Mouse (Mus musculus) heart, embryonic 15.5 days (tissue): ENCODE results near the gene Dnaic1. TPM values are rescaled to one million over a fixed set of nuclear protein-coding genes. Genes with fewer than 3 reads are reported as not detected.
A peak's percentile ranks its signal among the peaks of the same experiment; 100 is the strongest.

Source experiments
- ATAC-seq: fragments of 200-750 bp; cut with Nextera tagmentation; replicated peaks from 2 replicates; pipeline ENCODE4 v1.8.0; 2017; ENCODE audit warnings: low read depth, moderate TSS enrichment; ENCODE audit not compliant: insufficient number of reproducible peaks, insufficient read depth, low FRiP score
- H3K27ac ChIP-seq: fragments of 300-500 bp; sonication (generic); 2 replicates; pipeline ENCODE4 v1.5.1; 2015; ENCODE audit warnings: mild to moderate bottlenecking, inconsistent platforms
- H3K27me3 ChIP-seq: fragments of 300-500 bp; sonication (generic); 2 replicates; pipeline ENCODE4 v1.6.1; 2015; ENCODE audit warnings: inconsistent platforms
- H3K36me3 ChIP-seq: fragments of 300-500 bp; sonication (generic); 2 replicates; pipeline ENCODE4 v1.6.1; 2015; ENCODE audit warnings: mild to moderate bottlenecking, inconsistent platforms
- H3K4me1 ChIP-seq: fragments of 300-500 bp; sonication (generic); replicated peaks from 2 replicates; pipeline ENCODE4 v1.6.1; 2015; ENCODE audit warnings: inconsistent platforms
- H3K4me2 ChIP-seq: fragments of 300-500 bp; sonication (generic); 2 replicates; pipeline ENCODE4 v1.6.1; 2015; ENCODE audit warnings: inconsistent platforms, mild to moderate bottlenecking, moderate library complexity
- H3K4me3 ChIP-seq: fragments of 300-500 bp; sonication (generic); 2 replicates; pipeline ENCODE4 v1.5.1; 2015; ENCODE audit warnings: mild to moderate bottlenecking, inconsistent platforms
- H3K9ac ChIP-seq: fragments of 300-500 bp; sonication (generic); 2 replicates; pipeline ENCODE4 v1.6.1; 2015; ENCODE audit warnings: mild to moderate bottlenecking, inconsistent platforms
- H3K9me3 ChIP-seq: fragments of 300-500 bp; sonication (generic); replicated peaks from 2 replicates; pipeline ENCODE4 v1.6.1; 2016; ENCODE audit warnings: inconsistent platforms
- WGBS: fragments of 180-500 bp; shearing (Covaris S2); methylation state at CpG from one replicate; pipeline ENCODE4 v1.1.7; 2015; ENCODE audit warnings: mixed read lengths; 5-methylcytosine and 5-hydroxymethylcytosine counted together
- polyA plus RNA-seq: library from polyadenylated mRNA; unstranded; fragments of >200 nt; fragmentation: Nextera tagmentation; extraction: Ambion mirVana; gene quantifications from 2 replicates; pipeline ENCODE4 v1.2.1, GENCODE M21; 2015

Dnaic1 gene
- 1.5 and 3.8 TPM in 2 replicates for polyA plus RNA-seq

GRCm38 (mm10) chr4:41569411-41569885 is at the start of gene Dnaic1, which contains the start of gene Fam219a:
Dnaic1 (plus strand) TSS chr4:41569775.
Fam219a (minus strand) TSS chr4:41569538.
- peaks cover 17% of the 10 kb centered on the region for H3K4me1 ChIP-seq
- H3K36me3 ChIP-seq = no peaks in the 10 kb centered on the region
- no peaks in the 10 kb centered on the region for H3K27me3 ChIP-seq
- peak within 1 kb of the TSS; percentile 62 for H3K27ac ChIP-seq
- H3K4me2 ChIP-seq = peak within 1 kb of the TSS; percentile 97
- peak within 1 kb of the TSS; percentile 82 for H3K4me3 ChIP-seq
- H3K9ac ChIP-seq = peak within 1 kb of the TSS; percentile 76
- no peaks in the 10 kb centered on the region for H3K9me3 ChIP-seq
- under 1% methylated on average over 40 of the region's 41 CpGs for WGBS
- ATAC-seq = peak; percentile 98

GRCm38 (mm10) chr4:41520641-41521040 is 48.9 kb upstream of the Dnaic1 start:
- no peaks in the 10 kb centered on the region for H3K9me3 ChIP-seq
- ATAC-seq = no peak
- no peaks in the 10 kb centered on the region for H3K4me1 ChIP-seq
- no peak overlapping the region for H3K4me2 ChIP-seq
- no peak overlapping the region for H3K4me3 ChIP-seq
- no peaks in the 10 kb centered on the region for H3K36me3 ChIP-seq
- WGBS = 39% methylated on average over 14 of the region's 14 CpGs
- H3K27me3 ChIP-seq = peaks cover 13% of the 10 kb centered on the region
- no peak overlapping the region for H3K27ac ChIP-seq
- no peak overlapping the region for H3K9ac ChIP-seq

GRCm38 (mm10) chr4:41522136-41522535 is 47.4 kb upstream of the Dnaic1 start:
- Histone ChIP-seq H3K36me3 (no peaks in the 10 kb centered on the region), H3K9me3 (no peaks in the 10 kb centered on the region), H3K27me3 (peaks cover 10% of the 10 kb centered on the region; the same call in 1 of the 2 replicates), H3K4me2 (no peak overlapping the region), H3K9ac (no peak overlapping the region), H3K4me3 (no peak overlapping the region), H3K27ac (no peak overlapping the region), H3K4me1 (peaks cover 4% of the 10 kb centered on the region)
- WGBS = 88% methylated on average over 6 of the region's 6 CpGs
- no peak for ATAC-seq

- no peak for ATAC-seq
These were observed 46.8 kb upstream of the Dnaic1 start for GRCm38 (mm10) chr4:41522788-41523187.

GRCm38 (mm10) chr4:41523839-41524238 is 45.7 kb upstream of the Dnaic1 start:
- 66% methylated on average over 7 of the region's 7 CpGs for WGBS
- H3K36me3 ChIP-seq = no peaks in the 10 kb centered on the region
- no peak overlapping the region for H3K4me3 ChIP-seq
- H3K27ac ChIP-seq = no peak overlapping the region
- ATAC-seq = no peak
- peaks cover 10% of the 10 kb centered on the region; the same call in 1 of the 2 replicates for H3K27me3 ChIP-seq
- no peaks in the 10 kb centered on the region for H3K9me3 ChIP-seq
- peaks cover 15% of the 10 kb centered on the region for H3K4me1 ChIP-seq
- no peak overlapping the region for H3K4me2 ChIP-seq
- H3K9ac ChIP-seq = no peak overlapping the region

More at GRCm38 (mm10) chr4:41522788-41523187, 46.8 kb upstream of the Dnaic1 start:
- 51% methylated on average over 5 of the region's 5 CpGs for WGBS
- Histone ChIP-seq H3K9me3 (no peaks in the 10 kb centered on the region), H3K4me1 (peaks cover 5% of the 10 kb centered on the region), H3K4me3 (no peak overlapping the region), H3K27ac (no peak overlapping the region), H3K36me3 (no peaks in the 10 kb centered on the region), H3K4me2 (no peak overlapping the region), H3K9ac (no peak overlapping the region), H3K27me3 (peaks cover 10% of the 10 kb centered on the region; the same call in 1 of the 2 replicates)

GRCm38 (mm10) chr4:41524829-41525228 is 44.7 kb upstream of the Dnaic1 start:
- no peak for ATAC-seq
- H3K4me3 ChIP-seq = no peak overlapping the region
- H3K27me3 ChIP-seq = peaks cover 10% of the 10 kb centered on the region; the same call in 1 of the 2 replicates
- H3K27ac ChIP-seq = no peak overlapping the region
- WGBS = 60% methylated on average over 9 of the region's 9 CpGs
- no peaks in the 10 kb centered on the region for H3K36me3 ChIP-seq
- no peak overlapping the region for H3K9ac ChIP-seq
- no peaks in the 10 kb centered on the region for H3K9me3 ChIP-seq
- H3K4me2 ChIP-seq = no peak overlapping the region
- peaks cover 17% of the 10 kb centered on the region for H3K4me1 ChIP-seq

- H3K9me3 ChIP-seq = no peaks in the 10 kb centered on the region
- no peak overlapping the region for H3K4me2 ChIP-seq
- no peak for ATAC-seq
- H3K36me3 ChIP-seq = no peaks in the 10 kb centered on the region
- H3K4me3 ChIP-seq = no peak overlapping the region
- WGBS = 65% methylated on average over 7 of the region's 7 CpGs
- H3K27ac ChIP-seq = no peak overlapping the region
- no peak overlapping the region for H3K9ac ChIP-seq
- H3K27me3 ChIP-seq = 0 out of 2 replicates have a peak, but pooled peaks cover 4% of the 10 kb centered on the region
- H3K4me1 ChIP-seq = peaks cover 17% of the 10 kb centered on the region
These were observed 43.0 kb upstream of the Dnaic1 start for GRCm38 (mm10) chr4:41526553-41526952.

GRCm38 (mm10) chr4:41527076-41527475 is 42.5 kb upstream of the Dnaic1 start:
- no peak overlapping the region for H3K27ac ChIP-seq
- H3K36me3 ChIP-seq = no peaks in the 10 kb centered on the region
- no peaks in the 10 kb centered on the region for H3K9me3 ChIP-seq
- H3K9ac ChIP-seq = no peak overlapping the region
- H3K4me2 ChIP-seq = no peak overlapping the region
- no peak for ATAC-seq
- 34% methylated on average over 13 of the region's 13 CpGs for WGBS
- no peak overlapping the region for H3K4me3 ChIP-seq
- H3K4me1 ChIP-seq = peaks cover 17% of the 10 kb centered on the region
- no peaks in the 10 kb centered on the region for H3K27me3 ChIP-seq

GRCm38 (mm10) chr4:41527996-41528395 is 41.6 kb upstream of the Dnaic1 start:
- 27% methylated on average over 8 of the region's 8 CpGs for WGBS
- no peak overlapping the region for H3K9ac ChIP-seq
- H3K27me3 ChIP-seq = no peaks in the 10 kb centered on the region
- H3K9me3 ChIP-seq = no peaks in the 10 kb centered on the region
- no peaks in the 10 kb centered on the region for H3K36me3 ChIP-seq
- ATAC-seq = no peak
- H3K4me2 ChIP-seq = no peak overlapping the region
- H3K4me3 ChIP-seq = no peak overlapping the region
- no peak overlapping the region for H3K27ac ChIP-seq
- peaks cover 17% of the 10 kb centered on the region for H3K4me1 ChIP-seq

GRCm38 (mm10) chr4:41532420-41532819 is 37.2 kb upstream of the Dnaic1 start:
- H3K36me3 ChIP-seq = no peaks in the 10 kb centered on the region
- no peak for ATAC-seq
- no peaks in the 10 kb centered on the region for H3K27me3 ChIP-seq
- H3K9ac ChIP-seq = no peak overlapping the region
- no peaks in the 10 kb centered on the region for H3K9me3 ChIP-seq
- peaks cover 13% of the 10 kb centered on the region for H3K4me1 ChIP-seq
- H3K4me3 ChIP-seq = no peak overlapping the region
- H3K27ac ChIP-seq = no peak overlapping the region
- H3K4me2 ChIP-seq = no peak overlapping the region
- WGBS = 16% methylated on average over 6 of the region's 6 CpGs

GRCm38 (mm10) chr4:41534866-41535265 is 34.7 kb upstream of the Dnaic1 start:
- no peaks in the 10 kb centered on the region for H3K36me3 ChIP-seq
- 71% methylated on average over 5 of the region's 5 CpGs for WGBS
- ATAC-seq = no peak

GRCm38 (mm10) chr4:41542136-41542535 is 27.4 kb upstream of the Dnaic1 start:
- H3K4me2 ChIP-seq = no peak overlapping the region
- 76% methylated on average over 8 of the region's 8 CpGs for WGBS
- no peak overlapping the region for H3K27ac ChIP-seq
- H3K36me3 ChIP-seq = no peaks in the 10 kb centered on the region
- no peak for ATAC-seq
- H3K4me3 ChIP-seq = no peak overlapping the region
- no peak overlapping the region for H3K9ac ChIP-seq
- H3K27me3 ChIP-seq = no peaks in the 10 kb centered on the region
- no peaks in the 10 kb centered on the region for H3K4me1 ChIP-seq
- no peaks in the 10 kb centered on the region for H3K9me3 ChIP-seq

More at GRCm38 (mm10) chr4:41534866-41535265, 34.7 kb upstream of the Dnaic1 start:
- Histone ChIP-seq H3K9me3 (no peaks in the 10 kb centered on the region), H3K4me3 (no peak overlapping the region), H3K27ac (no peak overlapping the region), H3K4me1 (no peaks in the 10 kb centered on the region), H3K27me3 (no peaks in the 10 kb centered on the region), H3K4me2 (no peak overlapping the region), H3K9ac (no peak overlapping the region)
